Mouse (Mus musculus) 3134 (cell line): ENCODE data around the gene Dhrs3.
A peak's percentile ranks its signal among the peaks of the same experiment; 100 is the strongest.

Experiments used
- DNase-seq: peaks from one replicate; pipeline ENCODE4 v3.0.0-alpha.2; 2011; ENCODE audit warnings: low spot score; ENCODE audit not compliant: insufficient read length; ENCODE audit errors: extremely low read depth

The Dhrs3 gene

GRCm38 (mm10) chr4:144892133-144892936, at the start of gene Dhrs3:
Dhrs3 (plus strand) TSS chr4:144892827.
- peak; percentile 92 for DNase-seq

- no peak for DNase-seq
Observed at GRCm38 (mm10) chr4:144861756-144862505, 30.7 kb upstream of the Dhrs3 start.

DNA sequence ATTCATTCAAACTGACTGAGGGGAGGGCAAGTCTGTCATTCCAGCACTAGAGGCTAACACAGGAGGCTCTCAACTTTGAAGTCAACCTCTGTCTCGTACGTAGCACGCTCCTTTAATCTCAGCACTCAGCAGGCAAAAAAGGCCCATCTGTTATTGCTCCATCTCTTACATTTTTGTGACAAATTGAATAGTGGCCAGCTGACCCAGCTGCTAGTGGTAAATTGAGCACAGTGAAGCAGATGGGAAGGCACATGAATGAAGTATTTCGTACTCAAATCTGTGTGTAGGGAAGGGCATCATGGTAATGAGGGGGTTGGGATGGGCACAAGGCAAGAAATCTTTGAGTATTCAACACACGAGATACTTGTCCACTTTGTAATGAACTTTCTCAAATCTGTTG, 24.7 kb upstream of the Dhrs3 start:
- DNase-seq: no peak

DNA sequence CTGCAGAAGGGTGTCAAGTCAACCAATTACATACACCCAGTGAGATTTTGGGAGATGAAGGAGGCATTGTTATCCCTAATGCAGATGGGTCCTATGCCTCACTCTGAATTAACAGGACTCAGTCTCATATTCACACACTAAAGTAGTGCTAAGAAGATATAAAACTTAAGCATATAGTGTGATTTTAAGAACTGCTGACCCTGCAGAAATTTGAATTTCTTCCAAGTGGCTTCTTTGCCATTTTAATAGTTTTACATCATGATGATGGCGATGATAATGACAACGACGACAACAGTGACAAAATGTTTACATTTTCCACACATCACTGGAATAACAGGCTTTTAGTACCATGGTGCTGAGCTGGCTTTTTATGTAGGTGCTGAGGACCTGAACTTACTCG, 24.0 kb upstream of the Dhrs3 start:
- DNase-seq: no peak

DNA sequence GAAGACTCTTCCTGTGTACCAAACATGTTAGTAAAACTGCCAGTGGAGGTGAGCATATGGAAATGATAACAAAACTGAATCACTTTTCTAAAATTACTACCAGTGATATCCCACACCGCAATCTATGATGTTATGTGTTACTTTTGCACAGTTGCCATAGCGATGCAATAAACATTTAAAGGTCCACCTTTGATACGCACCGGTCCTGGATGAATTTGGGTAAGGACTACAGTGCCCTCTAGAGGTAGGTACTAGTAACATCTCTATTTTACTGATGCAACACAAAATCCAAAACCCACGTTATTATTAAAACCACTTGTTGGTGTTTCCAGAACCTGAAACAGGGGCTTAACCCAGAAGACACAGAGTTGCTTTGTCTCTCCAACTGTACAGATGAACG, 19.7 kb upstream of the Dhrs3 start:
- DNase-seq: no peak

GRCm38 (mm10) chr4:144875576-144876093, 17.0 kb upstream of the Dhrs3 start:
- DNase-seq: no peak

- no peak for DNase-seq
Observed at GRCm38 (mm10) chr4:144879549-144879948, 13.1 kb upstream of the Dhrs3 start.

GRCm38 (mm10) chr4:144881376-144881775, 11.3 kb upstream of the Dhrs3 start:
- no peak for DNase-seq

GRCm38 (mm10) chr4:144882881-144883331, 9.7 kb upstream of the Dhrs3 start:
- DNase-seq: no peak

DNA sequence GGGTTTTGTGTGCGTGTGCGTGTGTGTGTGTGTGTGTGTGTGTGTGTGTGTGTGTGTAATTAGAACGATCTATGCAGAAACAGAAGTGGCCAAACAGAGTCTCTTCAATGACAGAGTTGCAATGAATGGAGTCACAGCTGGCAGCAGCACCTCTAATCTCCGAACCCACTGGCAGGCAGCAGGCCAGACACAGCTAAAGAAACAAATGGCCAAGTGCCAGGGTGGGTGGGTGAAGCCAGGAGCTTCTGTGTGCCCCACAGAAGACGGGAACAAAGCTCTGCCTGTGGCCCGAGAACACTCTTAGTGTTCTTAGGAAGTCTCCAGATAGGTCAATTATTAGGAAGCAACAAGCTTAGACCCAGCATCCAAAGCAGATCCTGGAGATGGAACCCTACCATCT, 6.2 kb upstream of the Dhrs3 start:
- no peak for DNase-seq

DNA sequence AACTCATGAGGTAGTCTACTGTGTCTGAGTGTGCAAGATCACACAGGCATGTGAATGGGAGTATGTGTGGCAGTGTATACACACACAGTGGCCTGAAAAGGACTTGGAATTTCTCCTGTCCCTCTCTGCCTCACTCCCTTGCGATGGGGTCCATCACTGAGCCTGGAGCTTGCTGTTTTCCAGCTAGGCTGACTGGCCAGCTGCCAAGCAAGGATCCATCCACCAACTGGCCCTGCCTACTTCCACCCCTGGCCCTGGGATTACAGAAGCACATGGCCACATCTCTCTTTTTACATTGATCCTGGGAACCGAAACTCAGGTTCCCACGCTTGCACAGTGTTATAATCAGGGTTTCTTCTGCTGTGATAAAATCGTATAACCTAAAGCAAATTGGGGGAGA, 3.9 kb upstream of the Dhrs3 start:
- DNase-seq: no peak

- DNase-seq: no peak
Observed at GRCm38 (mm10) chr4:144889505-144890301, 2.9 kb upstream of the Dhrs3 start.

GRCm38 (mm10) chr4:144890690-144891120, 1.9 kb upstream of the Dhrs3 start:
- DNase-seq: peak; percentile 39

GRCm38 (mm10) chr4:144891121-144891711, 1.4 kb upstream of the Dhrs3 start:
- peak; percentile 67 for DNase-seq

GRCm38 (mm10) chr4:144891743-144892132, 889 bp upstream of the Dhrs3 start:
- DNase-seq: no peak

DNA sequence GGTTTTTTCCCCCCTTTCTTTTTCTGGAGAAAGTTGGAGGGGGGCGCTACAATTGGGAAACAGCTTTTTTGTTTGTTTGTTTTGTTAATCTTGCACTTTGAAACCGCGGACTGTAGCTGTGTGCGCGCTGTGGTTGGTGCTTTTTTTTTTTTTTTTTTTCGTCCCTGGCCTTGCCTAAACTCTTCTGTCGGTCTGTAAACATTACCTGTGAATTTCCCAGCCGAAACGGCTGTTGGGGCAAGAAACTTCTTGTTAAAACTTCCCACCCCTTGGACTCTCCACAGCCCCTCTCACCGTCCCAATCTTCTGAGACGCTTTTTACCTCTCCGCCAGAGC, 278 bp downstream of the Dhrs3 start:
- DNase-seq: no peak

DNA sequence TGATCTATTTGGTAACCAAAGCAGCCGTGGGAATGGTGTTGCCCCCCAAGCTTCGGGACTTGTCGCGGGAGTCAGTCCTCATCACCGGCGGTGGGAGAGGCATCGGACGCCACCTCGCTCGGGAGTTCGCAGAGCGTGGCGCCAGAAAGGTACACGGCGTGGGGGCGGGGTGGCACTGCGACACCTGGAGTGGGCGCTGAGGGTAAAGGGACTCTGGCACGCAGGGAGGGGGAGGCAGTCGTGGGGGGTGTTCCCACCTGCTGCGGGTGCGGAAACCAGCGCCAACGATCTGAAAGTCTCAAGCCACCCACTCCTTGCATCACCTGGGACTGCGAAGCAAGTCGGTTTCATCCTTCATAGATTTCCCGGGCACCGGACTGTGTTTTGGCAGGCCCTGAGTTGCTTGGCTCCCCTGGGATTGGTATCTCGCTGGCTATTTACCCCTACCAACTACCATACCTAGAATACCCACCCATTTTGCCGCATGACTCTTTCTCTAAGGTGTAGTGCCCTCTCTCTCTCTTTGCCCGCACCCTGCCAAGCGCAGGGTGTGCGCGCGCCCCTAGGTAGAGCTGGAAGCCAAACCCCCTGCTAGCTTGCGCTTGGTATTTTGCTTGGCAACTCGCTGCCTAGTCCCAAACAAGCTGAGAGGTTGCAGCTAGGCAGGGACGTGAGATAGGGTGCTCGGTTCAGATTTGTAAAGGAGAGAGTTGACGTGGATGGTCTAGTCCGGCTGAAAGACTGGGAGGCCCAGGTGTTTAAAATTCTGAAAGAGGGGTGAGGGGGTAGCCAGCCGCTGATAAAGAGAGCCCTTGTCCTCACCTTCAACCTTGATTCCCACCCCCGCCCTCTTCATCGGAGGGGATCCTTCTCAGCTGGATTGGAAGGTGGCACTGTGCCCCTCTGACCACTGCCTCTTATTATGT, 1.2 kb downstream of the Dhrs3 start:
- peak; percentile 45 for DNase-seq

GRCm38 (mm10) chr4:144894487-144895210, 2.0 kb downstream of the Dhrs3 start:
- peak; percentile 46 for DNase-seq

DNA sequence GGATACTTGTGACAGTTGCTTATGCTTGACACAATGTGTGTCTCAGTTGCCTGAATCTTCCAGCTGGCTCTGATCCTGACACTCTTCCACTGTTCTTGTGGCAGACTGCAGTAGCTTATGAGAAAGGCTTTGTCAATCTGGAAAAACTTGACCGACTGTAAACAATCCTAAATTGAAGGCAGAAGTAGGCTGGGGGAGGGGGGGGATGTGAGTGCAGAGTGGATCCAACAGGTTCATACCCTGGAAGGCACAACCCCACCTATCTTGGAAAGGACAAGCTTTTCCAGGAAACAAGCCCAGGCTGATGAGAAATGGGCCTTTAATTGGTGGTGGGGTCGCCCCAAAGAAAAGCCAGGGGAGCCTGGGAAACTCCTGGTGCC, 2.6 kb downstream of the Dhrs3 start:
- no peak for DNase-seq
